Mouse (Mus musculus) natural killer cell, adult 2 months (primary cell): ENCODE measurements around the gene Sec14l1.

Source experiments
- DNase-seq, 2 experiments: peaks; one replicate each; pipeline ENCODE4 v3.0.0; 2022; ENCODE audit warnings: low spot score in 2 of 2

Gene Sec14l1

GRCm38 (mm10) chr11:117153553-117153952, 38.6 kb downstream of the Sec14l1 start:
- DNase-seq, result no peak

GRCm38 (mm10) chr11:117154088-117154815, 39.3 kb downstream of the Sec14l1 start:
- no peak for DNase-seq

GRCm38 (mm10) chr11:117156725-117157124, 41.8 kb downstream of the Sec14l1 start:
- DNase-seq, result no peak

GRCm38 (mm10) chr11:117158343-117158742, 43.4 kb downstream of the Sec14l1 start:
- DNase-seq, result no peak

GRCm38 (mm10) chr11:117159257-117159945, 44.4 kb downstream of the Sec14l1 start:
- DNase-seq, result no peak

- DNase-seq, result no peak
These were observed 45.0 kb downstream of the Sec14l1 start for GRCm38 (mm10) chr11:117159946-117160307.

DNA sequence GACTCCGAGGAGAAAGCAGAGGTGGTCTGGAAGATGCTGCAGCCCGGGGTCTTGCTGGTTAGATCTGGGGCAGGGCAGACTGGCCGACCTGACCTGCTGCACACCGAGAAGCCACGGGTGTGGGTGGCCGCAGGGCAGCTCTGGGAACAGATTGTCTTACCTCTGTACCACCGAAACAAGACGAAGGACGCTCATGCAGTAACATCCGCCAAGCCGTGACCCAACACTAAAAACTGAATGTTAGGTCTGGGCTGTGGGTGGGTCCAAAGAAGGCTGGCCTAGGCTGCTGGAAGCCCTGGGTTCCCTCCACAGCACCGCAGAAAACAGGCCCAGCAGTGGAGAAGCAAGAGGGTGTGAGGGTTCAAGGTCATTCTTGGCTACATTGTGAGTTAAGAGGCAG, 45.8 kb downstream of the Sec14l1 start:
- DNase-seq, result no peak

DNA sequence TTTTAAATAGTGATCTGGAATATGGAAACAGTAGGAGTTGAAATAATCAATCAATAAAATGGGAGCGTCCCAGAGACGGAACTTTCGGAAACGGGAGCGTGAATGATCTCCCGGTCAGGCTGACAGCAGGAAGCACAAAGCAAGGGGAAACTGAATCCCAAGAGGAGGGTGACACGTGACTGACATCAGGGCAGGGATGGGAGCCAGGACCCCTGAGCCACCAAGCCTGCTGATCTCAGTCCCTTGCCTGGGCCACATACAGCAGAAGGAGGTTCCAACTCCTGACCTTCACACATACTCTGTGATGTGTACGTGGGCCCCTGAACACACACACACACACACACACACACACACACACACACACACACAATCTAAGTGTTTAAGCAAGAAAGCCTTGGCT, 46.6 kb downstream of the Sec14l1 start:
- no peak for DNase-seq

- DNase-seq, result no peak
These were observed 48.1 kb downstream of the Sec14l1 start for GRCm38 (mm10) chr11:117163098-117163497.

DNA sequence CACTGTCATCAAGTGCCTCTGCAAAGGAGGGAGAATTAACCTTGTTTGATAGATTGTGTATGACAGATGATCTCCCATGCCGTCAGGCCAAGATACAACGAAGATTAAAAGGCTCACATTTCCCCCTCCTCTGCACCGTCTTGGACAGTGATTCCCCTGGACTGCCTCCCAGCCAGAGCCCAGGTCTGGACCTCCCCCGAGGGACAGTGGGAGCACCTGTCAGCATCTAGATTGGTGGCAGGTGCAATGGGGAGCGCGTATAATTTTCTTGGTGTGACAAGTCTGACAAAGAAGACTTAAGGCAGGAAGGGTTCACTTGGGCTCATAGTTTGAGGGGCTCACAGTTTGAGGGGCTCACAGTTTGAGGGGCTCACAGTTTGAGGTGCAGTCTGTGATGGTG, 48.8 kb downstream of the Sec14l1 start:
- DNase-seq, result no peak

- DNase-seq, result no peak
These were observed 53.5 kb downstream of the Sec14l1 start for GRCm38 (mm10) chr11:117168278-117169087.

- no peak for DNase-seq
These were observed 54.2 kb downstream of the Sec14l1 start for GRCm38 (mm10) chr11:117169088-117169635.

DNA sequence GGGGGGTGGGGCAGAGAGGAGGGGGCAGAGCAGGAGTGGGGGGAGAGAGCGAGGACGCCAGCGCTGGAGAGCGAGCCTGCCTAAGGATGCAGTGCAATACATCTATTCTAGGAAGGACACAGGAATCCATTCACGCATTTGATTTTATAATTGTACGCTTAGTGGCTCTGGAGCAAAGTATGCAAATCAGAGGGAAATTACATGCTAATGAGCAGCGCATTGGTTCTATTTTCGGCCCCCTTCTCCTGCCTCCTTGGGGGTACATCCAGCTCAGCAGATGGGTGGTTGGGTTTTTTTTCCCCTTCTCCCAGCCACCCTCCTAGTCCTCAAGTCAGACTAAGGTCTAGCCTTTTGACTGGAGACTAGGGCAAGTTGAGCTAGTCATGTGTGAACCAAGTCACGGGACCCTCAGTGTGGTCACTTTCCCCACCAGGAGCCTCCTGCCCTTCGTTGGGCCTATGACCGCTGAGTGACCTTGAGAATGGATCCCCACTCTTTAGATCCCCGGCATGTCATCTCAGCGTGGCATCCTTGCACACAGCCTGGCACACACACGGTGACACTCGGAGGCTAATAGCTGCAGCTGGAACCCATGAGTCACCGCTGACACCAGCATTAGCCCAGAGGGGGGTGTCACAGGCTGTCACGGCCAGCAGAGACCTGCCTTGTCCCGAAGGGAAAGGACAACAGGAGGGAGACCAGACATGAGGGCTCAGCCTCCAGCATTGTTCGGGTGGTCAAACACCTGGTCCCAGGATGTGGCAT, 55.0 kb downstream of the Sec14l1 start:
- no peak for DNase-seq

DNA sequence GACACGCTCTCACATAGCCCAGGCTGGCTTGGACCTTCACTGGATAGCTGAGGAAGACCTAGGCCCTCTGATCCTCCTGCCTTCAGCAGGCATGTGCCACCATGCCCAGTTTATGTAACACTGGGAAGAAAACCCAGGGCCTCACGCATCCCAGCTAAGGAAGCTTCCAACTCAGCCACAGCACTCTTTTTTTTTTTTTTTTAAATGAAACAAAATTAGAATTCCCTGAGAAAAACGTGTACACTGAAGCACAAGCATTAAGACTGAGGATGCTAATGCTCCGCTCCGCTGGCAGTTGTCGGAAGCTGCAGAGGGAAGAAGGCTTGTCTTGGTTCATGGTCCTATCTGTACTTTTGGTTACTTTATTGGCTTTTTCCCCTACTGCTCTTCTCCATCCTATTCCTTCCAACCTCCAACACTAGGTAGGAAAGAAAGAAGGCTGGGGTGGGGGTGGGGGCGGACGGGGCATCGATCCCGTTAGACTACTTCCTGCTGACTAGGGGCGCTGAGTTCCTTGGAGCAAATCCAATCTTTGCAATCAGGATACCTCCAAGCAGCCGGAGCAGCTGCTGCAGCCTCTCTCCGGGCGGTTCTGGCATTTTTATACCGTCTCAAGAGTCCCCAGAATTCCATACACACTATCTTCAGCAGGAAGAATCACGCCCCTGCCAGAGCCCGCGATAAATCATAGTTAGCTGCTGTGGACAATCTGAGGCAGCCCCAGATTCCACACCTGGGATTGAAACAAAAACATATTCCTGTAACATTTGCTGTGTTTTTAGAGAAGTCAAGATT, 59.3 kb downstream of the Sec14l1 start:
- no peak for DNase-seq

DNA sequence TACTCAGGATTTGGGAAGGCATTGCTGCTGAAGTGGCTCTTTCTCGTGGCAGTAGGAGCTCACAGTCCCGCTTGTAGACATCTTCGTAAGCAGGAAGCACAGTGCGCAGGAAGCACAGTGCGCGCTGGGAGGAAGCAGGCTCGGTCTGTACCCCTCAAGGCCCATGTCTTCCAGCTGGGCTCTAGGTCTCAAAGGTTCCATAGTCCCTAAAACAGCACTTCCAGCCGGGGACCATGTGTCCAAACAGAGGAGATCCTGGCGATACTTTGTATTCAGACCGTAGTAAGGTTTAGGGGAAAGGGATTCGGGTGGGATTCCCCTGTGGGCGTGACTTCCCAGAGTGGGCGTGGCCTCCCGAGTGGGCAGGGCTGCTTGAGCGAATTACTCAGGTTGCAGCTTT, 60.0 kb downstream of the Sec14l1 start:
- peak; percentile 42 to 44 for DNase-seq

DNA sequence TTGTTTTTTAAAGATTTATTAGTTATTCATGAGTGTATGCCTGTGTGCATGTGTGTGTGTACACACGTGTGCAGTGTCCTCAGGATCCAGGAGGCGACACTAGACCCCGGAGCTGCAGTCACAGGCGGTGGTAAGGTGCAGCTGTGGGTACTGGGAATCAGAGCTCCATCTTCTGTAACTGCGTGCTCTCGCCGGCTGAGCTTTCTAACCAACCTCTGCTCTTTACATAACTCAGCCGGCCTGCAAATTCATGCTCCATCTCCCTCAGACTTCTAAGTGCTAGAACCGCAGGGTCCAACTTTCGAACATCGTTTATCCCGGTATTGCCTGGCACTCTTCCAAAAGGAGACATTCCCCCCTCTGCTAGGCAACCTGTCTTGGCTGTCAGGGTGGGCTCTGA, 60.5 kb downstream of the Sec14l1 start:
- no peak for DNase-seq

- peak; percentile 65 to 67 for DNase-seq
These were observed 61.3 kb downstream of the Sec14l1 start for GRCm38 (mm10) chr11:117176304-117176703.

DNA sequence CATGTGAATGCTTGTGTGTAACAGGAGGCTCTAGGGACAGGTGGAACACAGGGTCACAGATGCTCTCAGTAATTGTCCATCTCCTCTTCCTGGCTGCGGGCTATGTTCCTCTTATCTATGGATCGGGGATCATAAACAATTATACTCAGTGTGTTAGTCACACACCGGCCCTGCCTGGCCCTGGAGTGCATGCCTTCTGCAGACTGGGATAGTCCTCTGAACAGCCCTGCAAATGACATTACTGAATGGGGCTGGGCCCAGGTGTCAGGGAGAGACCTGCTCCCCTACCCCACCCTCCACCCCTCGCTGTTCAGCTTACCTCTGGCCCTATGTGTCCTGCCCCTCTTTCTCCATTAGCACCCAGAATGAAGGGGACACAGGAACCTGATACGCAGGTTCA, 61.9 kb downstream of the Sec14l1 start:
- DNase-seq, result no peak

GRCm38 (mm10) chr11:117177303-117177979, 62.5 kb downstream of the Sec14l1 start:
- DNase-seq, result peak; percentile 80 to 86

DNA sequence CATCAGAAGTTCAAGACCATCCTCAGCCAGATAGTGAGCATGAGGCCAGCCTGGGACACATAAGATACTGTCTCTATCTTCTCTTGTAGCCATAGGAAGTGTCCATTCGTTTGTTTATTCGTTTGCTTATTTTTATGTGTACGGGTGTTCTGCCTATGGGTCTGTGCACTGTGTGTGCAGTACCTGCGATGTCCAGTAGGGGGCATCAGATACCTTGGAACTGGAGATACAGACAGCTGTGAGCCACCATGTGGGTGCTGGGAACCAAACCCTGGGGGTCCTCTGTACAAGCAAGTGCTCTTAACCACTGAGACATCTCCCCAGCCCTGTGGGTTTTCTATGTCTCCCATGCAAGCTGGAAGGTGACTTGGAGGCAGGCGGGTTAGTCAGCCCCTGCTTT, 64.9 kb downstream of the Sec14l1 start:
- no peak for DNase-seq
